Mouse (Mus musculus) CD4-positive naive resting alpha-beta T cell, adult 57 days (primary cell): ENCODE data around the gene Harbi1. TPM values are rescaled to one million over a fixed set of nuclear protein-coding genes. Genes with fewer than 3 reads are reported as not detected.

ENCODE experiments used
- total RNA-seq: library from RNA; stranded (reverse); gene quantifications from one replicate; pipeline ENCODE4 v1.2.4, GENCODE M21; 2023

Harbi1 gene
- total RNA-seq, result 10.4 TPM

DNA sequence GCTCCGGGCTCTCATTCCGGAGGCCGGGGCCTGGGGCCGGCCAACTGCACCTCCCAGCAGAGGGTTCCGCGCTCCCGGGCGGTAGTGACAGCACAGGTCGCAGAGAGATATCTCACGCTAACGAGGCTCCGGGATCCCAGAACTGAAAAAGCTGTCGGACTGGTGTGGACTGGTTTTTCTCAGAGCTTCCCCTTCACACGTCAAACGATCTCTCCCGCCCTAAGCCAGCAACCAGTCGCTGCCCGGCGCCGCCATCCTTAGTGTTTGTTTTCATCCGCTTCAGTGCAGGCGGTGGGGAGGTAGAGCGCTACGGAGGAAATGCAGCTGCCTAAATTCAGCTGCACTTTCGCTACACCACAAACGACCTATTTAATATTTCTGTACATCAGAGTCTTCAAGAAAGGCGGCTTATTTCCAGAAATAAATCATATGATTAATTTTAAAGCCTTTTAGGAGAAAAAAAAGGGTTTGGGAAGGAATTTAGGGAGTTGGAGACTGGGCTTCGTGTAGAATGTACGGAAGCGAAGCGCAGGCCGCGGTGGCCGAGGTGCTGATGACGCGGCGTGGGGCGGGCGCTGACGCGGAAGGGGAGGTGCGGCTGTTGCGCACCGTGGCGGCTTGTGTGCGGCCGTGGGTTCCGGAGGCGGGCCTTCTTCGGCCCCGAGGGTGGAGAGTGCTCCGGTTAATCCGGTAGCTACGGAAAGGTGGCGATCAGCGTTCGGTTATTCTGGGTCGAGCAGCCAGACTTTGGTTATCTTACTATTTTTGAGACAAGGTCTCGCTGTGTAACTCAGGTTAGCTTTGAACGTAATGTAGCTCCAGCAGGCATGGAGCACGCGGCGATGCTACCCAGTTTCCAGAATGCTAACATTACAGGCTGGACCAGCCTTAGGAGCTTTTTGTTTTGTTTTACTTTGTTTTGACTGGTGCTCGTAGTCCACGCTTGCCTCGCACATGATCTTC lies at the start of gene Harbi1, which contains the start of gene Atg13:
TSS of gene Harbi1 (plus strand) at position 581 of the 963 bp plus-strand sequence.
TSS of gene Atg13 (minus strand) at position 305 of the 963 bp plus-strand sequence.

DNA sequence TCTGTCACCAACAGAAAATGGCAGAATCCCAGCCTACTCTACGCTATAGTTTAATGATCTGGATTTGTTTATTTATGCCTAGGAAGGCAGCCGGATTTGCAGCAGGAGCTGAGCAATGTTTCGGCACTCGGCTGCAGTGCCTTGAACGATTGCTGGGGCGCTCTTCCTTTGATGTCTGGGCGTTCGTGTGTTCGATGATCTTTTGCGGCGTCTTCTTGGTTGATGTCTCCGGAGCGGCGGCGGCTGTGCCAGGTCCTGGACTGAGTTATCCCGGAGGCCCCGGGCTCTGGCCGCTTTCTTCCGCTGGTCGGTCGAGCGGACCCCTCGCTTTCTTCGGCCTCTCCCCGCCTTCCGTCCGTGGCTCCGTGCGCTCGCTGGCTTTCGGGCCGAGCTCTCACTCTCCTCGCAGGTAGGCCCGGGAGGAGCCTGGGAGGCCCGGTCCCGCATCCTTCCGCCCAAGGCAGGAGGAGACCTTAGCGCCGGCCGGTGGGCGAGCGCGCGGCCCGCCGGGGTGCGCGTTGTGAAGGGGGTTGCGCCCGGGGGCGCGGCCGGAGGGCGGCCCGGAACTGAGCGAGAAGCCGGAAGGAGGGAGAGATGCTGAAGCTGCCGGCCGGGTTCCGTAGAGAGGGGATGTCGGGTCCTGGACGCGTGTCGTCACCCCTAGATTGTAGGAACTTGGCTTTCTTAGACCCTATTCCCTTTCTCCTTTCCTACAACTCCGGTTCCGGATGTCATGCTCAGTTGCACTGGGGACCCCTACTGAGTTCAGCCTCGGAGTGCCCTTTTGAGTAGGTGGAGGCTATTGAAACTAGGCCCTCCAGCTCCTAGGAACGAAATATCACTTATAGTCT lies 19.5 kb downstream of the Harbi1 start, which contains the start of gene Ambra1:
TSS of gene Ambra1 (plus strand) at position 164 of the 851 bp plus-strand sequence.

Other genes starting within 250 kb of the Harbi1 start
- 28.7 TPM for gene Ckap5, start 184.1 kb upstream of the Harbi1 start, total RNA-seq
- 0.38 TPM for gene F2, start 74.4 kb upstream of the Harbi1 start, total RNA-seq
- 23.3 TPM for gene Zfp408, start 61.1 kb upstream of the Harbi1 start, total RNA-seq
- 124 TPM for gene Arhgap1, start 61.0 kb upstream of the Harbi1 start, total RNA-seq
- 42.2 TPM for gene Atg13, start 276 bp upstream of the Harbi1 start, total RNA-seq
- 70.7 TPM for gene Ambra1, start 19.3 kb downstream of the Harbi1 start, total RNA-seq
- 1.6 TPM for gene Chrm4, start 216.4 kb downstream of the Harbi1 start, total RNA-seq
- 7.3 TPM for gene Mdk, start 221.4 kb downstream of the Harbi1 start, total RNA-seq
- gene Gm9821, start 234.9 kb downstream of the Harbi1 start, total RNA-seq, result 0.59 TPM